In the genomic region with DNA sequence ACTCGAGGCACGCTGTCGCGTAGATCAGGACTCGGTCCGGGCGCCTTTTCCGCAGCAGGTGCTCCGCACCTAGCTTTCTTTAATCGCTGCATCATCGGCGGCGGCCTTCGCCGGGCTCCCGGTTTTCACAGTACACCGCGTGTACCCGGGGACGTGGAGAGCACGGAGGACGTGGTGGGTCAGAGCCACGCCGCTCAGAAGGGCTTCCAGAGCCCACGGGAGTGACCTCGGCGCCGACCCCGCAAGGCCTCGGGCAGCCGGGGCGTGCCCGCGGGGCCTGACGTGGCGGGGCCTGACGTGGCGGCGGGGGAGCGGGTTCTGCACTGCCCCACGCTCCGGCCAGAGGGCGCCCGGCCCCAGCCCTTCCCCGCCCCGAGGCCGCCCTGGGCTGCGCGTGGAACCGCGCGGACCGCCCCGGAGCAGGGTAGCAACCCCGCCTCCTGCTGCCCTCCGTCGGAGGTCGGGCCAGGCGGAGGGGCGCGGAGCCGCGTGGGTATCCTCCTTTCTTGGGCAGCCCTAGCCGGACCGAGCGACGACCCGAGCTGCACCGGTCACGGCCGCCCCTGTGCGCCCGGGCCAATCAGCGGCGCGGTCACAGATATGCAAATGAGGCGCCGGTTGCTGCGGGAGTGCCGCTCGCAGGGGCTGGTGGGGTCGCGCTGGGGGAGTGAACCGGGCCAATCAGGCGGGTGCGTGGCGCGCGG, we compare ENCODE assay signal across 8 mouse cellular contexts.
DNase-seq lines count a peak whose midpoint lies in the region; ATAC-seq and TF ChIP-seq lines count a peak whose summit lies in the region.

No protein-coding gene starts in this region.

- peak; percentile 96 for ATAC-seq in intestine, postnatal 0 days

- H3K9ac ChIP-seq in intestine, postnatal 0 days (ENCODE audit: low read depth, low read length): peak overlapping the region; percentile 84

- no peaks in the 10 kb centered on the region for H3K9me3 ChIP-seq in intestine, postnatal 0 days (ENCODE audit: control insufficient read depth)
- H3K9me3 ChIP-seq in midbrain, embryonic 10.5 days (replicated peaks): no peaks in the 10 kb centered on the region

- peak overlapping the region; percentile 84 for H3K4me3 ChIP-seq in intestine, postnatal 0 days (ENCODE audit: low read depth, low read length)
- H3K4me3 ChIP-seq in midbrain, embryonic 10.5 days: peak overlapping the region; percentile 97

- peak overlapping the region; percentile 98 for H3K4me2 ChIP-seq in intestine, postnatal 0 days (replicated peaks; ENCODE audit: low read depth)

- peak; percentile 79 for TF ChIP-seq CTCF in intestine, postnatal 0 days (IDR thresholded peaks at IDR 0.05; ENCODE audit: low read depth)

- H3K4me1 ChIP-seq in intestine, postnatal 0 days (replicated peaks; ENCODE audit: control insufficient read depth, insufficient read depth, low read length): peaks cover 4% of the 10 kb centered on the region; the same call in 1 of the 2 replicates
- peaks cover 39% of the 10 kb centered on the region for H3K4me1 ChIP-seq in midbrain, embryonic 10.5 days

- intact Hi-C loops in left cerebral cortex, postnatal 36 days (cut with DNase I): loop anchor here (1.0 to 5.0 kb wide), 4 partner anchors 31 to 80 kb away; a partner anchor contains a TSS

- H3K27me3 ChIP-seq in intestine, postnatal 0 days (replicated peaks; ENCODE audit: control insufficient read depth, insufficient read depth, low read length): no peaks in the 10 kb centered on the region
- peaks cover 32% of the 10 kb centered on the region for H3K27me3 ChIP-seq in midbrain, embryonic 10.5 days (ENCODE audit: low read depth, poor library complexity, severe bottlenecking)

- under 1% methylated on average over 72 of the region's 89 CpGs for WGBS in intestine, postnatal 0 days
- under 1% methylated on average over 87 of the region's 89 CpGs for WGBS in midbrain, embryonic 10.5 days

- DNase-seq in adrenal gland, postnatal 10 days: peak; percentile 98
- peak; percentile 95 for DNase-seq in embryo, embryonic 9.5 days (ENCODE audit: extremely low spot score)
- peak; percentile 93 to 97 for DNase-seq in gastrocnemius, postnatal 4 days (ENCODE audit: low spot score in 2 of 2)
- DNase-seq in left cerebral cortex, postnatal 36 days (ENCODE audit: low spot score in 2 of 2): peak; percentile 91 to 92
- peak; percentile 96 for DNase-seq in midbrain, embryonic 10.5 days (ENCODE audit: low spot score)
- DNase-seq in right cerebral cortex, postnatal 36 days (ENCODE audit: low spot score in 2 of 2): peak; percentile 83 to 86
- peak; percentile 96 to 97 for DNase-seq in urinary bladder, postnatal 4 days (ENCODE audit: low spot score in 2 of 2)

- H3K27ac ChIP-seq in intestine, postnatal 0 days (ENCODE audit: low read depth, low read length): peak overlapping the region; percentile 99
- H3K27ac ChIP-seq in midbrain, embryonic 10.5 days (replicated peaks): peak overlapping the region; percentile 97

- H3K36me3 ChIP-seq in intestine, postnatal 0 days (ENCODE audit: control insufficient read depth, insufficient read depth): no peaks in the 10 kb centered on the region
- no peaks in the 10 kb centered on the region for H3K36me3 ChIP-seq in midbrain, embryonic 10.5 days

Comparison
In these comparisons a context has a peak if more than half of its experiments do, and no peak if none do; other contexts are left out.
1. Peak in every context shown above with its lines: DNase-seq, ATAC-seq, H3K4me3 ChIP-seq and H3K27ac ChIP-seq.